Mouse (Mus musculus): ENCODE measurements at regions not wholly inside any gene's neighbourhood (a gene's known extent, or its start where the extent isn't known, plus 50 kb on each side); places are given as distances from the start of the nearest gene placed in this dataset.

- 83% methylated on average over 2 of the region's 2 CpGs for WGBS
These were observed 1539.2 kb upstream of the Slc10a2 start for GRCm38 (mm10) chr8:6644396-6644795.

DNA sequence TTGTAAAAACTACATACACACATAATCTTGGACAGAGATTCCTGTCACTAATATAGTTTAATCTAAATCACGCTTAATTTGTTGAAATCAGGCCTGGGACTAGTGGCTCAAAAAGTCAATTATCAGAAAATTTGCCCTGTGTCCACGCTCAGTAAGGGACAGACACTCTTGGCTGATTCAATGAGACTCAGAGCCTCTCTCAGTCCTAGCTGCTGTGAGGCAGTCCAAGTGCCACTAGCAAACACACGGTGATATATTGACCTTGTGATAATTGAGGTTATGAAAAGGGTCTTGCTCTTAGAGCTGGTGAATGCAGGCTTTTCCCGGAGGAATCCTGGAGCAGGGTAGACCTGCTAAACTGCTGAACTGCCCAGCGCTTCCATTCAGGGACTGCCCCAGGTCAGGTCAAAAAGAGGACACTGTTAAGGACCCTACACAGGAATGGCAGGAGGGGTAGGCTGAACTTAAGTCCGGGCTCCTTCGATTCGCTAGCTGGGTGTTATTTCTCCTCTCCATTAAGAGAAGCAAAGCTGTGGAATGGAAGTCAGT is 1521.9 kb upstream of the Slc10a2 start:
- Histone ChIP-seq H3K4me3 (ENCODE audit: low read depth, low read length) (no peak overlapping the region), H3K4me1 (ENCODE audit: control insufficient read depth, insufficient read depth, insufficient read length, low read length) (no peaks in the 10 kb centered on the region), H3K36me3 (ENCODE audit: control insufficient read depth, insufficient read depth, low read length) (no peaks in the 10 kb centered on the region), H3K27me3 (ENCODE audit: control insufficient read depth, insufficient read depth, low read length) (no peaks in the 10 kb centered on the region), H3K27ac (ENCODE audit: insufficient read depth, low read depth, low read length) (no peak overlapping the region)
- 52% methylated on average over 8 of the region's 8 CpGs for WGBS
- TF ChIP-seq POLR2A (IDR thresholded peaks at IDR 0.05; ENCODE audit: low read depth, low read length) (no peak), CTCF (IDR thresholded peaks at IDR 0.05; ENCODE audit: extremely low read depth, insufficient read length, insufficient replicate concordance, low read depth, low read length) (no peak)

More at GRCm38 (mm10) chr8:6644396-6644795, 1539.2 kb upstream of the Slc10a2 start:
- Histone ChIP-seq H3K36me3 (ENCODE audit: control insufficient read depth, insufficient read depth, low read length) (no peaks in the 10 kb centered on the region), H3K27ac (ENCODE audit: insufficient read depth, low read depth, low read length) (no peak overlapping the region), H3K4me1 (ENCODE audit: control insufficient read depth, insufficient read depth, insufficient read length, low read length) (no peaks in the 10 kb centered on the region), H3K4me3 (ENCODE audit: low read depth, low read length) (no peak overlapping the region), H3K27me3 (ENCODE audit: control insufficient read depth, insufficient read depth, low read length) (no peaks in the 10 kb centered on the region)
- TF ChIP-seq CTCF (IDR thresholded peaks at IDR 0.05; ENCODE audit: extremely low read depth, insufficient read length, insufficient replicate concordance, low read depth, low read length) (no peak), POLR2A (IDR thresholded peaks at IDR 0.05; ENCODE audit: low read depth, low read length) (no peak)

GRCm38 (mm10) chr8:6608891-6609290 is 1503.7 kb upstream of the Slc10a2 start:
- WGBS: 63% methylated on average over 2 of the region's 2 CpGs

DNA sequence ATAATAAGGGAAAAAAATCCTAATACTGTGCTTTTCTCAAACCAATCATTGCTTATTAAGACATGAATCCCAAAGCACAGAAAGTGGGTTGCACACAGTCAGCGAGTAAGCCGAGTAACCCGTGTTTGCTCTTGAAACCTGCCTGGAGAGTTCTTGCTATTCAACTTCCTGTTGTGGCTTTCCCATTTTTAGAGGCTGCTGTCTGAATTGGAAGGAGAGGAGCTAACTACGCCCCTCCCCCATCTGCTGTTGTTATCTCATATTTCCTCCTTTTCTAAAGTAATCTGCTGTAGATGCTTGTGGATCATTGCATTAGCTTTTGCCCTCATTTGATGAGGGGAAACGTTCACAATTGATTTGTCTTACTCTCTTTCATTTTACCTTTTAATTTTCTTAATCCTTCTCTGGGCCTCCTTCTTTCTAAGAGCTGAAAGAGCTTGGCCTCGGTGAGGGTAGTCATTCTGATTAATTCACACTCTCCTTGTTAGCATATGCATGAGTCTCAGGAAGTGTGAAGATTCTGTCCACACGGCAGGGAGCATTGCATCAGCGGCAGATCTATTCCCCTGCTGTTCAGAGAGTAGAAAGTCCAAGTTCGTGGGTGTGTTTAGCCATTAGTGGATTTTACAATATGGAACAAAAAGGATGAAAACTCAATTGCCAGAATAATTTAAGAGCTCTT is 1501.8 kb upstream of the Slc10a2 start:
- H3K4me3 ChIP-seq (ENCODE audit: low read depth, low read length): no peak overlapping the region
- H3K27me3 ChIP-seq (ENCODE audit: control insufficient read depth, insufficient read depth, low read length): no peaks in the 10 kb centered on the region
- TF ChIP-seq POLR2A (IDR thresholded peaks at IDR 0.05; ENCODE audit: low read depth, low read length): no peak
- TF ChIP-seq CTCF (IDR thresholded peaks at IDR 0.05; ENCODE audit: extremely low read depth, insufficient read length, insufficient replicate concordance, low read depth, low read length): no peak
- 21% methylated on average over 9 of the region's 9 CpGs for WGBS
- no peaks in the 10 kb centered on the region for H3K4me1 ChIP-seq (ENCODE audit: control insufficient read depth, insufficient read depth, insufficient read length, low read length)
- H3K27ac ChIP-seq (ENCODE audit: insufficient read depth, low read depth, low read length): no peak overlapping the region
- H3K36me3 ChIP-seq (ENCODE audit: control insufficient read depth, insufficient read depth, low read length): no peaks in the 10 kb centered on the region

More at GRCm38 (mm10) chr8:6608891-6609290, 1503.7 kb upstream of the Slc10a2 start:
- no peaks in the 10 kb centered on the region for H3K36me3 ChIP-seq (ENCODE audit: control insufficient read depth, insufficient read depth, low read length)
- no peaks in the 10 kb centered on the region for H3K27me3 ChIP-seq (ENCODE audit: control insufficient read depth, insufficient read depth, low read length)
- TF ChIP-seq POLR2A (IDR thresholded peaks at IDR 0.05; ENCODE audit: low read depth, low read length) (no peak), CTCF (IDR thresholded peaks at IDR 0.05; ENCODE audit: extremely low read depth, insufficient read length, insufficient replicate concordance, low read depth, low read length) (no peak)
- no peak overlapping the region for H3K4me3 ChIP-seq (ENCODE audit: low read depth, low read length)
- H3K4me1 ChIP-seq (ENCODE audit: control insufficient read depth, insufficient read depth, insufficient read length, low read length): no peaks in the 10 kb centered on the region
- H3K27ac ChIP-seq (ENCODE audit: insufficient read depth, low read depth, low read length): no peak overlapping the region

- WGBS: 61% methylated on average over 5 of the region's 5 CpGs
- H3K27ac ChIP-seq (ENCODE audit: insufficient read depth, low read depth, low read length): no peak overlapping the region
- H3K4me1 ChIP-seq (ENCODE audit: control insufficient read depth, insufficient read depth, insufficient read length, low read length): no peaks in the 10 kb centered on the region
- H3K4me3 ChIP-seq (ENCODE audit: low read depth, low read length): no peak overlapping the region
- TF ChIP-seq POLR2A (IDR thresholded peaks at IDR 0.05; ENCODE audit: low read depth, low read length): no peak
- no peak for TF ChIP-seq CTCF (IDR thresholded peaks at IDR 0.05; ENCODE audit: extremely low read depth, insufficient read length, insufficient replicate concordance, low read depth, low read length)
- no peaks in the 10 kb centered on the region for H3K27me3 ChIP-seq (ENCODE audit: control insufficient read depth, insufficient read depth, low read length)
- no peaks in the 10 kb centered on the region for H3K36me3 ChIP-seq (ENCODE audit: control insufficient read depth, insufficient read depth, low read length)
These were observed 1499.2 kb upstream of the Slc10a2 start for GRCm38 (mm10) chr8:6604232-6604804.

- TF ChIP-seq CTCF (IDR thresholded peaks at IDR 0.05; ENCODE audit: extremely low read depth, insufficient read length, insufficient replicate concordance, low read depth, low read length) (no peak), POLR2A (IDR thresholded peaks at IDR 0.05; ENCODE audit: low read depth, low read length) (no peak)
- Histone ChIP-seq H3K27ac (ENCODE audit: insufficient read depth, low read depth, low read length) (no peak overlapping the region), H3K27me3 (ENCODE audit: control insufficient read depth, insufficient read depth, low read length) (no peaks in the 10 kb centered on the region), H3K36me3 (ENCODE audit: control insufficient read depth, insufficient read depth, low read length) (no peaks in the 10 kb centered on the region), H3K4me1 (ENCODE audit: control insufficient read depth, insufficient read depth, insufficient read length, low read length) (no peaks in the 10 kb centered on the region), H3K4me3 (ENCODE audit: low read depth, low read length) (no peak overlapping the region)
These were observed 1485.0 kb upstream of the Slc10a2 start for GRCm38 (mm10) chr8:6590146-6590545.

GRCm38 (mm10) chr8:6583337-6584096 is 1478.4 kb upstream of the Slc10a2 start:
- 91% methylated on average over 6 of the region's 6 CpGs for WGBS

More at GRCm38 (mm10) chr8:6583337-6584096, 1478.4 kb upstream of the Slc10a2 start:
- Histone ChIP-seq H3K4me1 (ENCODE audit: control insufficient read depth, insufficient read depth, insufficient read length, low read length) (no peaks in the 10 kb centered on the region), H3K4me3 (ENCODE audit: low read depth, low read length) (no peak overlapping the region), H3K27me3 (ENCODE audit: control insufficient read depth, insufficient read depth, low read length) (no peaks in the 10 kb centered on the region), H3K36me3 (ENCODE audit: control insufficient read depth, insufficient read depth, low read length) (no peaks in the 10 kb centered on the region), H3K27ac (ENCODE audit: insufficient read depth, low read depth, low read length) (no peak overlapping the region)
- TF ChIP-seq POLR2A (IDR thresholded peaks at IDR 0.05; ENCODE audit: low read depth, low read length): no peak
- TF ChIP-seq CTCF (IDR thresholded peaks at IDR 0.05; ENCODE audit: extremely low read depth, insufficient read length, insufficient replicate concordance, low read depth, low read length): no peak
